Mouse (Mus musculus) heart, adult 18-20 months (tissue): ENCODE results near the gene Tspo2. TPM values are rescaled to one million over a fixed set of nuclear protein-coding genes. Genes with fewer than 3 reads are reported as not detected.

Experiments used
- DNase-seq, 2 experiments: peaks; one replicate each; pipeline ENCODE4 v3.0.0; 2021 to 2022; ENCODE audit warnings: mixed read lengths in 1 of 2
- total RNA-seq, 2 experiments: library from RNA; stranded (reverse); gene quantifications; 2 replicates each; pipeline ENCODE4 v1.2.3; 2021

Tspo2 gene
- total RNA-seq, 2 experiments from 2014 or later = 0.55 to 0.62 TPM

- no peak for DNase-seq
These were observed 33.8 kb downstream of the Tspo2 start for GRCm38 (mm10) chr17:48417521-48417920.

- peak; percentile 45 to 80 for DNase-seq
These were observed 34.7 kb downstream of the Tspo2 start for GRCm38 (mm10) chr17:48416425-48417195.

GRCm38 (mm10) chr17:48416011-48416410, 35.3 kb downstream of the Tspo2 start:
- peak in 1 of 2 experiments; percentile 27 for DNase-seq

DNA sequence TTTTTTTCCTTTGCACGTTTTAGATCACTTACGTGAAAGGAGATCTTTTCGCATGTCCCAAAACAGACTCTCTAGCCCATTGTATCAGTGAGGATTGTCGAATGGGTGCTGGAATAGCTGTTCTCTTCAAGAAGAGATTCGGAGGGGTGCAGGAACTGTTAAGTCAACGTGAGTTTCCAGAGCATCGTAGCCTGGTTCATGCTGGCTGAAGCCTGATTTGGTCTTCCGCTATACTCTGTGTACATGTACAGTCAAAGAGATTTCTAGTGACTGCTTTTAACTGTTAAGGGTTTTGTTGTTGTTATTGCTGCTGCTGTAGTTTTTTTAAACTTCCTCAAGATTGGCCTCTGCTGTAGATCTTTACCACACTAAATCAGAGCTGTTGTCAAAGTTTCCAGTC, 40.1 kb downstream of the Tspo2 start:
- no peak for DNase-seq

GRCm38 (mm10) chr17:48410299-48410785, 41.0 kb downstream of the Tspo2 start:
- DNase-seq = no peak

DNA sequence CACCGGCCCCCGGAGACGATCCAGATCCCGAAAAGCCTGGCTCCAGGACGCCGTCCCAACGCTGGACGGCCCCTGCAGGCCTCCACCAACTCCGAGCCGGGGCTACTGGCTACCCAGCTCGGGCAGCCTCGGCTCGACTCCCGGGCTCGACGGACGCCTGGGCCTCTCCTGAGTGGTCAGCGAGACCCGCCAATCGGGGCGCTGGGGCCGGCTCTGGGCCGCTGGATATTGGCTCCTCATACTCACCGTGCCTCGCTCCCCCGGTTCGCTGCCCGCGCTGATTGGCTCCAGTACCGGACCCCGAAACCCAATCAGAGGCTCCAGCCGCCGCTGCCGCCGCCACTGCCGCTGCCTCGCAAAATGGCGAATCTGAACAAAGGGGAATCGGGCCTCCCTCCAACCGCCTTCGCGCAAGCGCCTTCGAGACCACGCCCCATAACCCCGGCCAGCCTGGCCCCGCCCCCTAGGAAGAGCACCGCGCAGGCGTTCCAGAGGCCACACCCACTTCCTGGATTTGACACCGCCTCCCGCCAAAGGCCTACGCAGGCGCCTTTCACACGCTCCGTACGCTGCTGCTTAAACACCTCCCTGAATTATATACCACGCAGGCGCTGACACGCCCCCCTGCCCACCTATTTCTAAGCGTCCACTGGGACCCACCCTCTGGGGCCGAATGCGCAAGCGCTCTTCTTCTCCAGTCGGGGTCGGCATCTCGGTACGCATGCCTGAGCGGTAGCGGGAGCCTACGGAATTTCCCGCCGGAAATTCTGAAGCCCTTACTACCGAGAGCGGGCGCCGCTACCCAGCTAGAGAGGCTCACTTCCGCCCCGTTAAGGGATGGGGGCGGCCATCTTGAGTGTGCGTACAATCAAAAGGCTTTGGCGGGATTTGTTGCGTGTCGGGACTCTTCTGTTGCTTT, 41.7 kb downstream of the Tspo2 start, which contains the start of the genes Nfya and Oard1:
Gene Nfya, minus strand, starts transcription at position 527 of the 919 bp plus-strand sequence.
Gene Oard1, plus strand, starts transcription at position 635 of the 919 bp plus-strand sequence.
- peak; percentile 100 for DNase-seq

- peak; percentile 75 to 87 for DNase-seq
These were observed 42.6 kb downstream of the Tspo2 start for GRCm38 (mm10) chr17:48408526-48409291.

DNA sequence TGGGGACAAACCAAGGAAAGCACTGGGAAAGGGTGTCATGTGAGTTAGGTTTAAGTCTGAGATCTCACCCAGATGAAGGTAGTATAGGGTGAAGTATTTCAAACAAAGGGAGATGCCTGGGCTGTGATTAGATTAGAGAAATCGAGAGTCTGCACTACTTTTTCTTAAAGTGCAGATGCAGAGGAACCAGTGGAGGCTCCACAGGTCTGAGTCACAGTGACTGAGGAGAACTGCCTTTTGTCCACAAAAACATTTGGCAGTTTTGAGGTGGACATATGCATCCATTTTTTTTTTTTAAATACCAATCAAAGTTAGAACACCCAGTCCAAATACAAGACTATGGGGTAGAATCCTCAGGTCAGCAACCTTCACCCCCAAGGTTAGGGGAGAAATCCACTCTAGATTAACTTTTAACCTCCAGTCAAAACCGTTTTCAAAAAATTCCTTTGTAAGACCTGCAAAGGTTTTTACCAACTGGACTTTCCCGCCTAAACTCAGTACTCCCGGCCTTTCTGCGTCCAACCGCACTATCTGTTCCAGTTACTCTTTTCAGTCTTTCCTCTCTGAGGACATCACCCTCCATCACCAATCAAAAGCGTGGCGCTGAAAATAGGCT, 43.3 kb downstream of the Tspo2 start:
- DNase-seq = no peak

DNA sequence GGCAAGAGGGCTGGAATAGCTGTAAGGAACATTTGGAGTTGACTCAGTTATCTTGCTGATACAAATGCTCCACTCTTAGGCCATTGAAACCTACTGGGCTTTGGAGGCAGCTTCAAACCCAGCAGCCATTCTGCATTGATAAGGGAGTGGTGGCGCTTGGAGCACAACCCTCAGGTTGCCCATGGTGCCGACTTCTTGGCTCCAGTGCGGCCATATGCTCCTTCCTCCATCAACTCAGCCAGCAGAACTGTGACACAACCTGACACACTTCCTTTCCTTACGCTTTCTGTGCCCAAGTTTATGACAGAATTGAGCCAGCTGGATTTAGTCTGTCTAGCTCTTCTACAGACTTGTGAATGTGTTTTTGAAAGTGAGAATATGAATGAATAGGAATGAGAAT, 44.2 kb downstream of the Tspo2 start:
- DNase-seq = no peak

DNA sequence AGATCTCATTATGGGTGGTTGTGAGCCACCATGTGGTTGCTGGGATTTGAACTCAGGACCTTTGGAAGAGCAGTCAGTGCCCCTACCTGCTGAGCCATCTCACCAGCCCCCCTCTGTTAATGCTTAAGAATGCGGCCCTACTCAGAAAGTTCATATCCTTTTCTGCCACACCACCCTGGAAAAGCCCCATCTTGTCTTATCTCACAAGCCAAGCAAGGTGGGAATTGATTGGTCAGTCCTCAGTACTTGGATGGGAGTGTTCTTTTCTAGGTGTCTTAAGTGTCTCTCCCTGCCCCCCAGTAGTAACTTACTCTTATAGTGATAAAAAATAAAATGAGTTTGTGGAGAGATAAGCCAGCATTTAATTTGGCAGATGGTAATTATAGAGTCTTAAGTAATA, 46.6 kb downstream of the Tspo2 start:
- DNase-seq = no peak

DNA sequence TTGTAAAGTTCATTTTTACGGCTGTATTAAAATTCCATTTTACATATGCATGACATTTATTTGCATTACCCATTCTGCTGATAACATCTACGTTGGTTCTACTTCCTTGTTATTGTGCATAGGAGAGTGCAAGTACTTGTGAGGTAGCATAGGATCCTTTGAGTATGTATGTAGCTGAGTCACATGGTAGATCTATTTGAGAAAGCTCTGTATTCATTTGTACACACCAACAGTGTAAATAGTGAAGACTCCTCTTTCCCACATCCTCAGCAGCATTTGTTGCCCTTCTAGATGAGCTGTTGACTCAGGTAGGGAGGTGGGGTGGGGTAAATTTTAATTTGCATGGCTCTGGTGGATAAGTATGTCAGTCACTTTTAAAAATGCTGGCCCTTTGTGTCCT, 47.5 kb downstream of the Tspo2 start:
- DNase-seq = no peak

GRCm38 (mm10) chr17:48402751-48403150, 48.6 kb downstream of the Tspo2 start:
- DNase-seq = no peak

- DNase-seq = no peak
These were observed 49.6 kb downstream of the Tspo2 start for GRCm38 (mm10) chr17:48401710-48402109.

Other genes starting within 250 kb of the Tspo2 start
- under 1 TPM in 1 of 2 experiments, not detected in 1; 0.13 TPM for gene Trem1, start 218.8 kb downstream of the Tspo2 start, total RNA-seq
- not detected for gene Trem3, start 203.7 kb downstream of the Tspo2 start, total RNA-seq
- under 1 TPM in 1 of 2 experiments, not detected in 1; 0.33 TPM for gene Treml4, start 187.2 kb downstream of the Tspo2 start, total RNA-seq
- gene Treml2, start 152.0 kb downstream of the Tspo2 start, total RNA-seq = 1 to 10 TPM in 1 of 2 experiments, under 1 TPM in 1; 0.65 to 1.1 TPM
- gene B430306N03Rik, start 135.4 kb downstream of the Tspo2 start, total RNA-seq = under 1 TPM; 0.18 to 0.20 TPM
- gene Trem2, start 105.1 kb downstream of the Tspo2 start, total RNA-seq = 1 to 10 TPM; 1.6 to 2.2 TPM
- under 1 TPM; 0.27 to 0.54 TPM for gene Treml1, start 91.6 kb downstream of the Tspo2 start, total RNA-seq
- gene Nfya, start 41.6 kb downstream of the Tspo2 start, total RNA-seq = 10 to 100 TPM; 18.8 to 21.7 TPM
- gene Oard1, start 41.5 kb downstream of the Tspo2 start, total RNA-seq = 10 to 100 TPM; 17.3 to 21.3 TPM
- gene Apobec2, start 18.6 kb downstream of the Tspo2 start, total RNA-seq = 100 to 1,000 TPM; 211 to 226 TPM
- under 1 TPM in 1 of 2 experiments, not detected in 1; 0.36 TPM for gene Unc5cl, start 3.4 kb upstream of the Tspo2 start, total RNA-seq